Comparison of ENCODE assay signal across 8 mouse cellular contexts in the genomic region with DNA sequence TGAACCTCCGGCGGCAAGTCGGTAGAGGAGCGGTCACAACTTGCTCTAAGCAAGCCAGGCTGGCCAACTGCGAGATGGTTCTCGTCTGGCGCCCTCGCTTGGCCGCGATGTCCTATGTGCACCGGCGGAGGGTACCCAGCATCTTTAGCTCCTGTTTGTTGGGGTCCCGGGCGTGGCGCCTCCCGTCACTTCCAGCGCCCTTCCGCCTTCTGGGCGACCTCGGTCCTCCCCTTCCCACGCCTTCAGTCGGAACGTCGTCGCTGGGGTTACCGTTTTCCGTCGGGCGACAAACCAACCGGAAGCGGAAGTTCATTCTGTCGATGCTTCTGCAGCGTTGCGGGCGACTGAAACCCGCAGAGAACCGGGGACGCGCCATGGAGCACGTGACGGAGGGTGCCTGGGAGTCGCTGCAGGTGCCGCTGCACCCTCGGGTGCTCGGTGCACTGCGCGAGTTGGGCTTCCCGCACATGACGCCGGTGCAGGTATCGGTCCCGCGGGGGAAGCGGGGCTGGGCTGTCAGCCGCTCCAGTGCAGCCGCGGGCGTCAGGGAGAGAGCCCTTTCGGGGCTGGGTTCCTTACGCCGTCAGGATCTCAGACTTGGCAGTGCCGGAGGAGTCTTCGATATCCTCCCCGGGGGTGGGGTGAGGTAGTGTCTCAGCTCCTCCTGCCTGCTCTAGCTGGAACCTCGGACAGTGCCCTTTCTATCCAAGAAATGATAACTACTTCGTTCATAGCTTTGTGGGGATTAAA. TPM values are rescaled to one million over a fixed set of nuclear protein-coding genes. Genes with fewer than 3 reads are reported as not detected.
A peak's percentile ranks its signal among the peaks of the same experiment; 100 is the strongest.
DNase-seq lines count a peak whose midpoint lies in the region; ATAC-seq and TF ChIP-seq lines count a peak whose summit lies in the region.

Gene Ddx55, plus strand, starts transcription at position 307 of the 750 bp plus-strand sequence.

- H3K9me3 ChIP-seq in erythroblast, embryonic 14.5 days (ENCODE audit: control insufficient read depth, low read length): no peaks in the 10 kb centered on the region
- H3K9me3 ChIP-seq in heart, embryonic 12.5 days (replicated peaks): no peaks in the 10 kb centered on the region
- H3K9me3 ChIP-seq in kidney, postnatal 0 days (replicated peaks; ENCODE audit: low read length): no peaks in the 10 kb centered on the region
- H3K9me3 ChIP-seq in liver, embryonic 13.5 days (replicated peaks): no peaks in the 10 kb centered on the region
- no peaks in the 10 kb centered on the region for H3K9me3 ChIP-seq in stomach, embryonic 16.5 days (replicated peaks; ENCODE audit: control insufficient read depth, low read length)

- peak within 1 kb of the TSS; percentile 86 for H3K4me2 ChIP-seq in heart, embryonic 12.5 days
- H3K4me2 ChIP-seq in kidney, postnatal 0 days (ENCODE audit: low read length): peak within 1 kb of the TSS; percentile 82
- H3K4me2 ChIP-seq in liver, embryonic 13.5 days: peak within 1 kb of the TSS; percentile 87
- H3K4me2 ChIP-seq in stomach, embryonic 16.5 days (ENCODE audit: low read depth, low read length): peak within 1 kb of the TSS; percentile 67

- peak; percentile 30; the same call in 1 of the 2 replicates for TF ChIP-seq CTCF in brain, embryonic 14.5 days (IDR thresholded peaks at IDR 0.05; ENCODE audit: borderline replicate concordance, extremely low read depth, insufficient read depth, insufficient read length)
- peak; percentile 49 for TF ChIP-seq CTCF in kidney, postnatal 0 days (IDR thresholded peaks at IDR 0.05; ENCODE audit: low read depth)

- H3K27ac ChIP-seq in heart, embryonic 12.5 days (ENCODE audit: poor library complexity, severe bottlenecking): peak within 1 kb of the TSS; percentile 70
- peak within 1 kb of the TSS; percentile 89 for H3K27ac ChIP-seq in kidney, postnatal 0 days
- peak within 1 kb of the TSS; percentile 85 for H3K27ac ChIP-seq in liver, embryonic 13.5 days
- H3K27ac ChIP-seq in stomach, embryonic 16.5 days (ENCODE audit: low read length): peak within 1 kb of the TSS; percentile 77

- H3K9ac ChIP-seq in heart, embryonic 12.5 days: peak within 1 kb of the TSS; percentile 73
- peak within 1 kb of the TSS; percentile 76 for H3K9ac ChIP-seq in kidney, postnatal 0 days (ENCODE audit: low read depth, low read length)
- peak within 1 kb of the TSS; percentile 87 for H3K9ac ChIP-seq in liver, embryonic 13.5 days
- H3K9ac ChIP-seq in stomach, embryonic 16.5 days (ENCODE audit: low read length): peak within 1 kb of the TSS; percentile 78

- ATAC-seq in heart, embryonic 12.5 days (ENCODE audit: insufficient number of reproducible peaks, low FRiP score): peak; percentile 87
- ATAC-seq in kidney, postnatal 0 days (replicated peaks; ENCODE audit: low FRiP score, low read depth): peak; percentile 86
- ATAC-seq in liver, embryonic 13.5 days (ENCODE audit: low read depth): peak; percentile 88
- peak; percentile 81 for ATAC-seq in stomach, embryonic 16.5 days (ENCODE audit: insufficient read depth, low FRiP score)

- H3K36me3 ChIP-seq in erythroblast, embryonic 14.5 days (ENCODE audit: control insufficient read depth): peaks cover 55% of the 10 kb centered on the region
- peaks cover 42% of the 10 kb centered on the region for H3K36me3 ChIP-seq in heart, embryonic 12.5 days
- peaks cover 31% of the 10 kb centered on the region for H3K36me3 ChIP-seq in kidney, postnatal 0 days (ENCODE audit: insufficient read depth, low read length)
- peaks cover 50% of the 10 kb centered on the region for H3K36me3 ChIP-seq in liver, embryonic 13.5 days
- peaks cover 12% of the 10 kb centered on the region; the same call in 1 of the 2 replicates for H3K36me3 ChIP-seq in stomach, embryonic 16.5 days (ENCODE audit: control insufficient read depth, insufficient read depth, low read length)

- peak; percentile 96 for DNase-seq in CD4-positive helper T cell, adult 2 months (ENCODE audit: low read depth, low spot score)
- DNase-seq in brain, embryonic 14.5 days (ENCODE audit: low read depth): peak; percentile 97
- peak; percentile 96 for DNase-seq in kidney, postnatal 0 days (ENCODE audit: low spot score)
- DNase-seq in liver, embryonic 13.5 days: peak; percentile 85
- peak; percentile 90 for DNase-seq in neural tube, embryonic 10.5 days (ENCODE audit: extremely low spot score, low spot score)

- H3K4me1 ChIP-seq in erythroblast, embryonic 14.5 days (ENCODE audit: control insufficient read depth): peaks cover 26% of the 10 kb centered on the region
- peaks cover 11% of the 10 kb centered on the region for H3K4me1 ChIP-seq in heart, embryonic 12.5 days (replicated peaks)
- no peaks in the 10 kb centered on the region for H3K4me1 ChIP-seq in kidney, postnatal 0 days (replicated peaks; ENCODE audit: insufficient read depth, low read length)
- H3K4me1 ChIP-seq in liver, embryonic 13.5 days (replicated peaks): peaks cover 22% of the 10 kb centered on the region
- H3K4me1 ChIP-seq in stomach, embryonic 16.5 days (ENCODE audit: control insufficient read depth, insufficient read depth, low read length): peaks cover 7% of the 10 kb centered on the region; the same call in 1 of the 2 replicates

- under 1% methylated on average over 66 of the region's 66 CpGs for WGBS in heart, embryonic 12.5 days
- WGBS in kidney, postnatal 0 days: under 1% methylated on average over 61 of the region's 66 CpGs
- under 1% methylated on average over 66 of the region's 66 CpGs for WGBS in liver, embryonic 13.5 days (ENCODE audit: insufficient replicate concordance)
- under 1% methylated on average over 66 of the region's 66 CpGs for WGBS in stomach, embryonic 16.5 days

- peak within 1 kb of the TSS; percentile 100 for H3K4me3 ChIP-seq in erythroblast, embryonic 14.5 days (replicated peaks)
- H3K4me3 ChIP-seq in heart, embryonic 12.5 days: peak within 1 kb of the TSS; percentile 73
- H3K4me3 ChIP-seq in kidney, postnatal 0 days (replicated peaks; ENCODE audit: low read depth, low read length): peak within 1 kb of the TSS; percentile 91
- H3K4me3 ChIP-seq in liver, embryonic 13.5 days (replicated peaks): peak within 1 kb of the TSS; percentile 94
- H3K4me3 ChIP-seq in stomach, embryonic 16.5 days (replicated peaks; ENCODE audit: low read length): peak within 1 kb of the TSS; percentile 86

- peak; percentile 42; the same call in 1 of the 2 replicates for TF ChIP-seq POLR2A in brain, embryonic 14.5 days (IDR thresholded peaks at IDR 0.05; ENCODE audit: borderline replicate concordance, extremely low read depth, insufficient read depth, insufficient read length, poor library complexity, severe bottlenecking)

- no peaks in the 10 kb centered on the region for H3K27me3 ChIP-seq in erythroblast, embryonic 14.5 days (ENCODE audit: control insufficient read depth)
- no peaks in the 10 kb centered on the region for H3K27me3 ChIP-seq in heart, embryonic 12.5 days (replicated peaks)
- no peaks in the 10 kb centered on the region for H3K27me3 ChIP-seq in kidney, postnatal 0 days (ENCODE audit: insufficient read depth, low read length)
- no peaks in the 10 kb centered on the region for H3K27me3 ChIP-seq in liver, embryonic 13.5 days
- no peaks in the 10 kb centered on the region for H3K27me3 ChIP-seq in stomach, embryonic 16.5 days (ENCODE audit: control insufficient read depth, insufficient read depth, low read length)

RNA-seq across cellular contexts. Expression of gene Ddx55, which starts in this region (rescaled TPM):
- polyA plus RNA-seq in brain, embryonic 14.5 days (2012; rRNA removed): 31.8 and 32.3 TPM in 2 replicates
- 0.84 and 0.94 TPM in 2 replicates for polyA plus RNA-seq in erythroblast, embryonic 14.5 days (2012)
- polyA plus RNA-seq in heart, embryonic 12.5 days (2016; fragmentation: Nextera tagmentation; extraction: Ambion mirVana): 8.5 and 8.6 TPM in 2 replicates
- polyA plus RNA-seq in kidney, postnatal 0 days (2015; fragmentation: Nextera tagmentation; extraction: Ambion mirVana): 7.5 and 8.3 TPM in 2 replicates
- polyA plus RNA-seq in liver, embryonic 13.5 days (2015; fragmentation: Nextera tagmentation; extraction: Ambion mirVana): 9.4 and 11.0 TPM in 2 replicates
- polyA plus RNA-seq in stomach, embryonic 16.5 days (2015; fragmentation: Nextera tagmentation; extraction: Ambion mirVana): 12.5 and 15.1 TPM in 2 replicates

Comparison
In these comparisons a context has a peak if more than half of its experiments do, and no peak if none do; other contexts are left out.
1. Peak in every context shown above with its lines: DNase-seq, ATAC-seq, H3K4me3 ChIP-seq and H3K27ac ChIP-seq.